Mouse (Mus musculus) ES-E14 (cell line): Measurements from ENCODE around the gene Adora3.

Experiments
- CHD2 ChIP-seq: IDR thresholded peaks from 2 replicates; pipeline ENCODE4 v1.6.1; 2014; ENCODE audit warnings: mild to moderate bottlenecking, low read depth, low read length, inconsistent platforms
- ZC3H11A ChIP-seq: IDR thresholded peaks from 2 replicates; pipeline ENCODE4 v1.6.1; 2012; ENCODE audit warnings: low read depth, mild to moderate bottlenecking, inconsistent platforms, low read length, borderline replicate concordance
- ZNF384 ChIP-seq: IDR thresholded peaks from 2 replicates; pipeline ENCODE4 v1.6.1; 2012; ENCODE audit warnings: low read depth, low read length, inconsistent platforms

DNA sequence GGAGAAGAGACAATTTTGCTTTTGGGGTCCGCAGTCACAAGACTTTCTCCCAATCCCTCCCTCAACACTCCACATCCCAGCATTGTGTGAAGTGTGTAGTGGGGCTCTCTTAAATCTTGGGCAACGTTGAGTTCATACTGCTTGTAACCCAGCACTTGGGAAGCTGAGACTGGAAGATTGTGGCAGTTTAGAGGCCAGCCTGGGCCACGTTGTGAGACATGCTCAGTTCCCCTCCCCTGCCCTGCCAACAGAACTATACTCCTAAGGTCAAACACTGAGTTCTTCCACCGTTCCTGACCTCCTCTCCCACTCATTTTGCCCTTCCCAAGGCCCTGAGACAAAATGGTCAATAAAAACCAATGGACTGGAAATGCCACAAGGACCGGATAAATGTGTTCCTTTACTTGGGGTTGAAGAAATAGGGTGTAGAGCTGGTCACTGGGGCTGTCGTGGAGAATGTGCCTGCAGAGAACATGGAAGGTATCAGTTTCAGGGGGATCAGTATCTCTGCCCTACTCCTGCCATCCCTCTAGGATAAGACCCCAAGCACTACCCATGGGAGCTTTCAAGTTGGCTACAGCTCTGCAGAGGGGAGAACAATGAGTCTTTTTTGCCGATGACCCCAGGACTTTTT lies 57.0 kb downstream of the Adora3 start:
- TF ChIP-seq ZC3H11A = no peak
- TF ChIP-seq CHD2 = no peak
- TF ChIP-seq ZNF384 = no peak
